Mouse (Mus musculus): ENCODE results near the gene Gpat3.

DNA sequence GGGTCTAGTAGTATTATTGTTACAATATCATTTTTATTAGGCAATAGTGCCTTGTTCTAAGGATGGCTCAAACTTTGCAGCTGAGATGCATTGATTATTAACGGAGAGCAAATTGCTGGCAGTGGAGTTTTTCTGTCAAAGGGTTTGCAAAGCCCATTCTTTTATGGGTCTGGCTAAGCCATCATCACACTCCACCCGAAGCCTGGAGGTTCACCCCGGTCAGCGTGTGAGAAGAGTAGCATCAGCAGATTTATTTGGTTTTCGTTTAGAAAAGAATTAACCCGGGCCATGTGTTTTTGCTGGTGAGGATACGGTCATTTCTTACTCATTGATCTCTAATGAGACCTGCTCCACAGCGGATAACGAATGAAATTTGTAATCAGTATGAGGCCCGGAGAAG lies 99.8 kb downstream of the Gpat3 start:
- no peak for TF ChIP-seq GATA1 (IDR thresholded peaks at IDR 0.05; ENCODE audit: low read length)
- no peak for TF ChIP-seq TAL1 (IDR thresholded peaks at IDR 0.05; ENCODE audit: low read length)

All from erythroblast, embryonic 14.5 days (primary cell).